Mouse (Mus musculus) heart, postnatal 10 days (tissue): ENCODE results near the gene Olfr1057. TPM values are rescaled to one million over a fixed set of nuclear protein-coding genes. Genes with fewer than 3 reads are reported as not detected.
"Not testable (repeated sequence)": the region's sequence is repeated elsewhere in the genome, so short reads cannot be mapped to it uniquely, and the experiment has no call there.

ENCODE experiments used
- DNase-seq, 2 experiments: peaks; one replicate each; pipeline ENCODE4 v3.0.0; 2021
- intact Hi-C: fragments of 180-260 bp; cut with DNase I; formaldehyde crosslinking; loops from one replicate; pipeline ENCODE4 v1.15.1; 2025
- total RNA-seq, 2 experiments: library from RNA; stranded (reverse); gene quantifications; 2 replicates each; pipeline ENCODE4 v1.2.3; 2021

Gene Olfr1057
- total RNA-seq, result not detected

DNA sequence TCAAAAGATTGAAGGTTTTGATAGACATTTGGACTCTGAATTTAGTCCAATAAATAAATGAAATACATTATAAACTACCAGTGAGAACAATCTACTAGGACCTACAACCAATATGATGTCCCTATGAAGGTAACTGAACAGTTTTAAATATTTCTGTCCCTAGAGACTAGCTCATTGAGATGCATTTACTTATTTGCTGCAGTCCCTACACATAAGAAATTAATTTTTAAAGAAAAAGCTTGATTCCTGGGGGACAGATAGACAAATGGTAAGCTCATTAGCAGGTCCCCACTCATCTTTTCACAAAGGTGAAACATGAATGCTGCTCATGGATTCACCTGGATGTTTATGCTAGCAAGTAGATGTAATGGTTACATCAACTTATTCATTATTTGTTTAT, at the start of gene Olfr1057:
Olfr1057 (minus strand) TSS at position 101 of the 400 bp plus-strand sequence.
- intact Hi-C loops, result no loop called here

DNA sequence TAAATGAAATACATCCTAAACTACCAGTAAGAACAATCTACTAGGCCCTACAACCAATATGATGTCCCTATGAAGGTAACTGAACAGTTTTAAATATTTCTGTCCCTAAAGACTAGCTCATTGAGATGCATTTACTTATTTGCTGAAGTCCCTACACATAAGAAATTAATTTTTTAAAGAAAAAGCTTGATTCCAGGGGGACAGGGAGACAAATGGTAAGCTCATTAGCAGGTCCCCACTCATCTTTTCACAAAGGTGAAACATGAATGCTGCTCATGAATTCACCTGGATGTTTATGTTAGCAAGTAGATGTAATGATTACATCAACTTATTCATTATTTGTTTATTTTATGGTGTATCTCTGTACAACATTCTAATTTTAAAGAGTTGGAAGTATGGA, 48.5 kb upstream of the Olfr1057 start, which contains the start of gene Olfr1062:
Olfr1062 (minus strand) TSS at position 101 of the 400 bp plus-strand sequence.
- intact Hi-C loops, DNase-seq: not testable (repeated sequence)

More for the DNA sequence above, at the start of gene Olfr1057:
- no peak for DNase-seq

DNA sequence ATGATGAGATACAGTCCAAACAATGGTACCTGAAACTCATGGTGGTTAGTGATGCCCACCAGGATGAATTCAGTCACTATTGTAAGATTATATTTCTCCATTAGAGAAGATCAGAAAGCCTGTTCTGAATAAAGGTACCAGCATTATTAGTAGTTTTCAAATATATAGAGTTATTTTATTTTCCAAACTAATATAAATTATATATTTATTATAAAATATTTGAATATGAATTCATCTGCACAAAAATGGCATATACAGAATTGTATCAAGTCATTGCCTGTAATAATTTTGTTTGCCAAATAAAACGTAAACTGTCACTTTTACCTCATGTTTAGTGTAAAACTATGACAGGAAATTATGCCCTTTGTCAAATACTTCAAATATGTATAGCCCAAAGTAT, 35.8 kb upstream of the Olfr1057 start, which contains the start of gene Olfr1061:
Olfr1061 (minus strand) TSS at position 101 of the 400 bp plus-strand sequence.
- intact Hi-C loops, result no loop called here
- DNase-seq, result no peak

DNA sequence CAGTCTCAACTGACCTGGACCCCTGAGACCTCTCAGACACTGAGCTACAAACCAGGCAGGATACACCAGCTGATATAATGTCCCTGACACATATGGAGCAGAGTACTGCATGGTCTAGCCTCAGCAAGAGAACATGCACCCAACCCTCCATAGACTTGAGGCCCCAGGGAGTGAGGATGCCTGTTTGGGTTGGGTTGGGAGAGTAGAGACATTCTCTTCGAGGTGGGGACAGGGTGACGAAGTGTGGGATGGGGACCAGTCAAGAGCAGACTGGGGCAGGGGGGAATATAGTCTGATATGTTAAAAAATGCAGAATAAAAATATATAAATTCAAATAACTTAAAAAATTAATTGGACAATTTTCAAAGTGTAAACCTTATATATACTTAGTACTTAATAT, 16.9 kb upstream of the Olfr1057 start:
- DNase-seq, result no peak
- intact Hi-C loops, result no loop called here

DNA sequence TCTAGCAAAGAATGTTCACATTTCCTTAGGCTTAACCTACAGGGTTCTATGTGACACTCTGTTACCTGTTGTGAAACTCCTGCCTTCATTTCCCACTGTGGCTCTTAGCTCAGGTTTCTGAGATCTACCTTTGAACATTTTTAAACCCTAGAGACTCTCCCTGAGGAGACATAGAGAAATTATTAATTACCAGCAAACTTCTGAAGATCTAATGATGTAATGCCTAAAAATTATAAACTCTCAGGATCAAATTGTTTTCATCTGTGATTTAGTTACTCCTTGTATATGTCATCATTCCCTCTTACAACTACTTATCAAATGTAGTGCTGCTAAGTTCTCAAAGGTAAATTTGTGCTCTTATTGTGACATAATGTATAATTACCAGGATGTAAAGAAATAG, 10.3 kb upstream of the Olfr1057 start, which contains the start of gene Olfr1058:
Olfr1058 (minus strand) TSS at position 101 of the 400 bp plus-strand sequence.
- DNase-seq, intact Hi-C loops: not testable (repeated sequence)

DNA sequence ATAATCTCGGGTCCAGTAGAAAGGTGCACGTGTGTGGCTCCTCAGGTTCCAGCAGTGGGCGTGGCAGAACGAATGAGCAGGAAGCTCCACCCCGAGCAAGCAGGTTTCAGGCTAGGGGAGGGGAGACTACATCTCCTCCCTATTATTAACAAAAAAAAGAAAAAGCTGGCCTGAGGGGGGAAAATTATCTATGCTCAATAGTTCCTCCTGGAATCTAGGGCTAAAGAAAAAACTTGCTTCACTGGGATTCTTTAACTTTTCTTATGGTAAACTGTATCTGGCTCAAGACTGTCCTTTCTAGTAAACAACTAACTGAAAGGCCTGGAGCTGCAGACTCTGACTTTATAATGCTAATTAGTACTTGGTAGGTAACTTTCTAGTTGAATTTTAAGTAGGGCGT, 11.9 kb downstream of the Olfr1057 start:
- intact Hi-C loops, DNase-seq: not testable (repeated sequence)

DNA sequence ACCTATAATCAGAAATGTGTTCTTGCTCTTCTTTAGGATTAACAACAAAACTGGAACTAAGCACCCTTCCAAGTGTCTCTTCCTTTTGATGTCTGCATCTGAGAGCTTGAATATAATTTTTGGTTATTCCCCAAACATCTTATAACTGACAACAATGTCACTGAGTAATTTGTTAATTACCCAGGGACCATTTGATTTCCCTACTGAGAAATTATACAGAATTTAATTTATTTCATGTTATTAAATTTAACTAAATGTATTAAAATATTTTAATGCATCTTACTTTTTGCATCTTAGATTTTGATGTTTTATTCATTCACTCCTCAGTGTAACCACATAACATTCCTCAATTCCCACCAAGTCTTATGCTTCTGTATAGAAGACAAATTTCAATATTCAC, 15.8 kb downstream of the Olfr1057 start, which contains the start of gene Olfr1056:
Olfr1056 (minus strand) TSS at position 101 of the 400 bp plus-strand sequence.
- intact Hi-C loops, result no loop called here
- DNase-seq, result no peak

DNA sequence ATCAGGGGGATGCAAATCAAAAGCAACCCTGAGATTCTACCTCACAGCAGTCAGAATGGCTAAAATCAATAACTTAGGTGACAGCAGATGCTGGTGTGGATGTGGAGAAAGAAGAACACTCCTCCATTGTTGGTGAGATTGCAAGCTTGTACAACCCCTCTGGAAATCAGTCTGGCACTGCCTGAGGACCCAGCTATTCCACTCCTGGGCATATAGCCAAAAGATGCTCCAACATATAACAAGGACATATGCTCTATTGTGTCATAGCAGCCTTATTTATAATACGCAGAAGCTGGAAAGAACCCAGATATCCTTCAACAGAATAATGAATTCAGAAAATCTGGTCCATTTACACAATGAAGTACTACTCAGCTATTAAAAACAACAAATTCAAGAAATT, 26.4 kb downstream of the Olfr1057 start:
- DNase-seq, intact Hi-C loops: not testable (repeated sequence)

DNA sequence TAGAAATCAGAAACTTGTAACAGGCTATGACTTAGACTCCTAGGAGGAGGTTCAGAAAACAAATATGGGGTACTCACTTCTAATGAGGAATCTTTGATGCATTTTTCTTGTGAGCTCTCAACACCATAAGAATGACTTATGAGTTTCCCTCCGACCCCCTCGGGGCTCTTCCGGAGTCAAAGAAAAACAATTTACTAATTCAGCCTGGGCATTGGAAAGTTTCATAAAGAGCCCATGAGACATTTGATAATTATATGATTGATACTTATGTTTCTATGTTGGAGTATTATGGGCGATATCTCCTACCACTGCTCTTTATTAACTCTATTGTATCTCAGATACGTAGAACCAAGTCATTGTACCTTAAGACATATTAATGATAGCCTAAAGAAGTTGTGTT, 28.0 kb downstream of the Olfr1057 start, which contains the start of gene Olfr1055:
Olfr1055 (minus strand) TSS at position 101 of the 400 bp plus-strand sequence.
- no peak for DNase-seq
- intact Hi-C loops, result no loop called here

DNA sequence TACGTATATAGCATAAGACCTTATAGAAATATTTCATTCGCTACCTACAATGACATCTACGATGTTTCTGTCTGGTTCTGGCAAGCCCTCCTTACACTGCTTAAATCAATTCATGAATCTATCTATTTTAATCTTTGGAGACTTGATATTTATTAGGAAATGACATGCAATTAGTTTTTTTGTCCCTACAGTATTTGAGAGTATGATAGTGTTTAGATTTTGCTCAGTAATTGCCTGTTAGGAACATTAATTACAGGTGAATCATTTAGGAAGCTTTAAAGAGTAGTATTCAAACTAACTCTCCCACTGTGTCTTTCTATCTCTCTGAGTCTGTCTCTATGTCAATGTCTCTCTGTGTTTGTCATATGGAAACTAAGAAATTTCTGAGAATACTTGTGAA, 42.9 kb downstream of the Olfr1057 start, which contains the start of gene Olfr1054:
Olfr1054 (minus strand) TSS at position 101 of the 400 bp plus-strand sequence.
- intact Hi-C loops, result no loop called here
- no peak for DNase-seq

Other genes starting within 250 kb of the Olfr1057 start
- gene Olfr1039, start 242.5 kb downstream of the Olfr1057 start, total RNA-seq, result not detected
- not detected for gene Olfr1040, start 231.7 kb downstream of the Olfr1057 start, total RNA-seq
- not detected for gene Olfr1042, start 216.6 kb downstream of the Olfr1057 start, total RNA-seq
- gene Olfr1043, start 210.9 kb downstream of the Olfr1057 start, total RNA-seq, result not detected
- gene Olfr1044, start 200.6 kb downstream of the Olfr1057 start, total RNA-seq, result not detected
- not detected for gene Olfr52, start 192.7 kb downstream of the Olfr1057 start, total RNA-seq
- gene Olfr1045, start 175.4 kb downstream of the Olfr1057 start, total RNA-seq, result not detected
- not detected for gene Olfr1046, start 159.1 kb downstream of the Olfr1057 start, total RNA-seq
- gene Olfr1047, start 147.0 kb downstream of the Olfr1057 start, total RNA-seq, result not detected
- not detected for gene Olfr1048, start 138.1 kb downstream of the Olfr1057 start, total RNA-seq
- gene Olfr1049, start 120.1 kb downstream of the Olfr1057 start, total RNA-seq, result not detected
- gene Olfr1051, start 99.3 kb downstream of the Olfr1057 start, total RNA-seq, result not detected
- gene Olfr1052, start 85.9 kb downstream of the Olfr1057 start, total RNA-seq, result not detected
- gene Olfr1053, start 63.1 kb downstream of the Olfr1057 start, total RNA-seq, result not detected
- not detected for gene Olfr1054, start 43.0 kb downstream of the Olfr1057 start, total RNA-seq
- gene Olfr1055, start 28.1 kb downstream of the Olfr1057 start, total RNA-seq, result not detected
- gene Olfr1056, start 15.9 kb downstream of the Olfr1057 start, total RNA-seq, result not detected
- gene Olfr1058, start 10.2 kb upstream of the Olfr1057 start, total RNA-seq, result not detected
- gene Olfr1061, start 35.7 kb upstream of the Olfr1057 start, total RNA-seq, result not detected
- gene Olfr1062, start 48.4 kb upstream of the Olfr1057 start, total RNA-seq, result not detected
- gene Olfr1065, start 72.2 kb upstream of the Olfr1057 start, total RNA-seq, result not detected
- not detected for gene Olfr1066, start 77.9 kb upstream of the Olfr1057 start, total RNA-seq
- gene Olfr228, start 109.0 kb upstream of the Olfr1057 start, total RNA-seq, result not detected
- gene Olfr1076, start 130.1 kb upstream of the Olfr1057 start, total RNA-seq, result not detected
- gene Olfr1079, start 164.1 kb upstream of the Olfr1057 start, total RNA-seq, result not detected
- not detected for gene Olfr1080, start 179.8 kb upstream of the Olfr1057 start, total RNA-seq
- gene Olfr1082, start 220.6 kb upstream of the Olfr1057 start, total RNA-seq, result not detected